Mouse (Mus musculus): ENCODE data around the gene Gm1604a.
"Not testable (repeated sequence)": the region's sequence is repeated elsewhere in the genome, so short reads cannot be mapped to it uniquely, and the experiment has no call there.

- not testable (repeated sequence) for TF ChIP-seq CTCF (IDR thresholded peaks at IDR 0.05; ENCODE audit: extremely low read depth, insufficient read depth, insufficient read length, insufficient replicate concordance); POLR2A (IDR thresholded peaks at IDR 0.05; ENCODE audit: low read depth, low read length)
Observed at GRCm38 (mm10) chr17:7030622-7031174, 5.3 kb downstream of the Gm1604a start.

All from spleen, adult 2 months (tissue).